Mouse (Mus musculus) stomach, embryonic 14.5 days (tissue): ENCODE measurements around the gene A930004D18Rik. TPM values are rescaled to one million over a fixed set of nuclear protein-coding genes. Genes with fewer than 3 reads are reported as not detected.
A peak's percentile ranks its signal among the peaks of the same experiment; 100 is the strongest.

Experiments used
- ATAC-seq: fragments of 200-750 bp; cut with Nextera tagmentation; 2 replicates; pipeline ENCODE4 v1.8.0; 2017; ENCODE audit warnings: low read depth, moderate TSS enrichment; ENCODE audit not compliant: insufficient number of reproducible peaks, insufficient read depth, low FRiP score
- H3K27ac ChIP-seq: fragments of 300-500 bp; sonication (generic); 2 replicates; pipeline ENCODE4 v1.5.1; 2014; ENCODE audit warnings: mild to moderate bottlenecking, low read length, moderate library complexity, mixed read lengths
- H3K27me3 ChIP-seq: fragments of 300-500 bp; sonication (generic); 2 replicates; pipeline ENCODE4 v1.6.1; 2014; ENCODE audit warnings: low read length, control low read depth, mixed read lengths; ENCODE audit not compliant: control insufficient read depth, insufficient read depth
- H3K36me3 ChIP-seq: fragments of 300-500 bp; sonication (generic); 2 replicates; pipeline ENCODE4 v1.6.1; 2014; ENCODE audit warnings: mild to moderate bottlenecking, control low read depth, low read length, moderate library complexity, mixed read lengths; ENCODE audit not compliant: control insufficient read depth, insufficient read depth
- H3K4me1 ChIP-seq: fragments of 300-500 bp; sonication (generic); 2 replicates; pipeline ENCODE4 v1.6.1; 2014; ENCODE audit warnings: low read length, control low read depth, mixed read lengths; ENCODE audit not compliant: control insufficient read depth, insufficient read depth
- H3K4me2 ChIP-seq: fragments of 300-500 bp; sonication (generic); replicated peaks from 2 replicates; pipeline ENCODE4 v1.6.1; 2014; ENCODE audit warnings: low read depth, low read length, control low read depth
- H3K4me3 ChIP-seq: fragments of 300-500 bp; sonication (generic); 2 replicates; pipeline ENCODE4 v1.5.1; 2014; ENCODE audit warnings: low read depth, low read length, control low read depth
- H3K9ac ChIP-seq: fragments of 300-500 bp; sonication (generic); replicated peaks from 2 replicates; pipeline ENCODE4 v1.6.1; 2014; ENCODE audit warnings: low read depth, mild to moderate bottlenecking, control low read depth, low read length, moderate library complexity, mixed read lengths
- H3K9me3 ChIP-seq: fragments of 300-500 bp; sonication (generic); 2 replicates; pipeline ENCODE4 v1.6.1; 2016; ENCODE audit warnings: low read depth, low read length, control low read depth; ENCODE audit not compliant: control insufficient read depth
- WGBS: fragments of 180-500 bp; shearing (Covaris S2); extraction: QIAGEN DNeasy Blood & Tissue Kit; methylation state at CpG from one replicate; pipeline ENCODE4 v1.1.7; 2014; 5-methylcytosine and 5-hydroxymethylcytosine counted together
- polyA plus RNA-seq: library from polyadenylated mRNA; unstranded; fragments of >200 nt; fragmentation: Nextera tagmentation; extraction: Ambion mirVana; gene quantifications from 2 replicates; pipeline ENCODE4 v1.2.1, GENCODE M21; 2014

The A930004D18Rik gene
- polyA plus RNA-seq, 1 experiment from 2014 or later: 9.9 TPM

- Histone ChIP-seq H3K36me3 (no peaks in the 10 kb centered on the region), H3K9ac (peak overlapping the region; percentile 99), H3K4me1 (peaks cover 43% of the 10 kb centered on the region), H3K4me2 (peak overlapping the region; percentile 96), H3K27ac (peak overlapping the region; percentile 100; the same call in 1 of the 2 replicates), H3K9me3 (no peaks in the 10 kb centered on the region), H3K4me3 (peak overlapping the region; percentile 89), H3K27me3 (no peaks in the 10 kb centered on the region)
- ATAC-seq: no peak
- 13% methylated on average over 7 of the region's 7 CpGs for WGBS
These were observed 7.7 kb upstream of the A930004D18Rik start for GRCm38 (mm10) chr2:18045143-18045780.

GRCm38 (mm10) chr2:18041199-18041885, 3.8 kb upstream of the A930004D18Rik start:
- H3K4me1 ChIP-seq: peaks cover 40% of the 10 kb centered on the region
- 32% methylated on average over 14 of the region's 14 CpGs for WGBS
- no peaks in the 10 kb centered on the region for H3K9me3 ChIP-seq
- H3K4me2 ChIP-seq: peak overlapping the region; percentile 29
- H3K27me3 ChIP-seq: no peaks in the 10 kb centered on the region
- peak; percentile 54; the same call in 1 of the 2 replicates for ATAC-seq
- no peaks in the 10 kb centered on the region for H3K36me3 ChIP-seq
- no peak overlapping the region for H3K4me3 ChIP-seq
- no peak overlapping the region; the same call in 1 of the 2 replicates for H3K9ac ChIP-seq
- peak overlapping the region; percentile 62; the same call in 1 of the 2 replicates for H3K27ac ChIP-seq

- Histone ChIP-seq H3K4me3 (no peak overlapping the region), H3K4me1 (peaks cover 36% of the 10 kb centered on the region)
- WGBS: 42% methylated on average over 27 of the region's 27 CpGs
These were observed 3.0 kb upstream of the A930004D18Rik start for GRCm38 (mm10) chr2:18040347-18041160.

GRCm38 (mm10) chr2:18039566-18040290, 2.2 kb upstream of the A930004D18Rik start:
- H3K9ac ChIP-seq: peak overlapping the region; percentile 62
- peak overlapping the region; percentile 20 for H3K4me3 ChIP-seq
- H3K27ac ChIP-seq: peak overlapping the region; percentile 66; the same call in 1 of the 2 replicates
- no peaks in the 10 kb centered on the region for H3K27me3 ChIP-seq
- H3K9me3 ChIP-seq: no peaks in the 10 kb centered on the region
- no peaks in the 10 kb centered on the region for H3K36me3 ChIP-seq
- peak; percentile 56; the same call in 1 of the 2 replicates for ATAC-seq
- peak overlapping the region; percentile 51 for H3K4me2 ChIP-seq
- WGBS: 13% methylated on average over 46 of the region's 46 CpGs
- peaks cover 36% of the 10 kb centered on the region for H3K4me1 ChIP-seq

More at GRCm38 (mm10) chr2:18040347-18041160, 3.0 kb upstream of the A930004D18Rik start:
- H3K9me3 ChIP-seq: no peaks in the 10 kb centered on the region
- H3K36me3 ChIP-seq: no peaks in the 10 kb centered on the region
- H3K27ac ChIP-seq: peak overlapping the region; percentile 62; the same call in 1 of the 2 replicates
- H3K9ac ChIP-seq: no peak overlapping the region; the same call in 1 of the 2 replicates
- H3K27me3 ChIP-seq: no peaks in the 10 kb centered on the region
- H3K4me2 ChIP-seq: peak overlapping the region; percentile 51
- no peak for ATAC-seq

GRCm38 (mm10) chr2:18038895-18039371, 1.4 kb upstream of the A930004D18Rik start:
- H3K27ac ChIP-seq: no peak overlapping the region
- WGBS: 66% methylated on average over 10 of the region's 10 CpGs

GRCm38 (mm10) chr2:18038141-18038752, 710 bp upstream of the A930004D18Rik start:
- Histone ChIP-seq H3K4me2 (no peak overlapping the region), H3K27me3 (no peaks in the 10 kb centered on the region), H3K27ac (no peak overlapping the region), H3K36me3 (no peaks in the 10 kb centered on the region), H3K9ac (no peak overlapping the region), H3K4me1 (peaks cover 30% of the 10 kb centered on the region), H3K4me3 (no peak overlapping the region), H3K9me3 (no peaks in the 10 kb centered on the region)
- WGBS: 69% methylated on average over 3 of the region's 3 CpGs
- no peak for ATAC-seq

More at GRCm38 (mm10) chr2:18038895-18039371, 1.4 kb upstream of the A930004D18Rik start:
- no peaks in the 10 kb centered on the region for H3K27me3 ChIP-seq
- no peaks in the 10 kb centered on the region for H3K9me3 ChIP-seq
- no peak overlapping the region for H3K9ac ChIP-seq
- H3K4me2 ChIP-seq: 0 out of 2 replicates have a peak overlapping the region, but pooled peaks have one; percentile 15
- H3K4me3 ChIP-seq: no peak overlapping the region; the same call in 1 of the 2 replicates
- no peak for ATAC-seq
- no peaks in the 10 kb centered on the region for H3K36me3 ChIP-seq
- peaks cover 31% of the 10 kb centered on the region for H3K4me1 ChIP-seq

- no peak overlapping the region for H3K9ac ChIP-seq
- peaks cover 13% of the 10 kb centered on the region for H3K4me1 ChIP-seq
- H3K27me3 ChIP-seq: no peaks in the 10 kb centered on the region
- no peaks in the 10 kb centered on the region for H3K36me3 ChIP-seq
- no peak overlapping the region for H3K4me2 ChIP-seq
- no peak for ATAC-seq
- 67% methylated on average over 10 of the region's 10 CpGs for WGBS
- no peak overlapping the region for H3K4me3 ChIP-seq
- no peak overlapping the region for H3K27ac ChIP-seq
- no peaks in the 10 kb centered on the region for H3K9me3 ChIP-seq
These were observed 2.9 kb downstream of the A930004D18Rik start for GRCm38 (mm10) chr2:18034371-18035250.
